Mouse (Mus musculus) hindbrain, embryonic 11.5 days (tissue): ENCODE measurements around the gene Gpr108. TPM values are rescaled to one million over a fixed set of nuclear protein-coding genes. Genes with fewer than 3 reads are reported as not detected.
A peak's percentile ranks its signal among the peaks of the same experiment; 100 is the strongest.

Experiments used
- ATAC-seq: fragments of 200-750 bp; cut with Nextera tagmentation; 2 replicates; pipeline ENCODE4 v1.8.0; 2017; ENCODE audit warnings: mild to moderate bottlenecking, moderate TSS enrichment, moderate library complexity; ENCODE audit not compliant: low FRiP score
- DNase-seq: peaks from one replicate; pipeline ENCODE4 v3.0.0-alpha.2; 2015; ENCODE audit warnings: low spot score
- H3K27ac ChIP-seq: fragments of 300-500 bp; sonication (generic); 2 replicates; pipeline ENCODE4 v1.5.1; 2014; ENCODE audit warnings: mild to moderate bottlenecking, low read depth, low read length
- H3K27me3 ChIP-seq: fragments of 300-500 bp; sonication (generic); 2 replicates; pipeline ENCODE4 v1.6.1; 2014; ENCODE audit warnings: mild to moderate bottlenecking, low read length, moderate library complexity, mixed read lengths; ENCODE audit not compliant: control insufficient read depth, insufficient read depth
- H3K36me3 ChIP-seq: fragments of 300-500 bp; sonication (generic); 2 replicates; pipeline ENCODE4 v1.6.1; 2014; ENCODE audit warnings: mild to moderate bottlenecking, low read length, moderate library complexity, mixed read lengths; ENCODE audit not compliant: control insufficient read depth, insufficient read depth
- H3K4me1 ChIP-seq: fragments of 300-500 bp; sonication (generic); replicated peaks from 2 replicates; pipeline ENCODE4 v1.6.1; 2014; ENCODE audit warnings: low read length, mixed read lengths; ENCODE audit not compliant: control insufficient read depth, insufficient read depth
- H3K4me2 ChIP-seq: fragments of 300-500 bp; sonication (generic); replicated peaks from 2 replicates; pipeline ENCODE4 v1.6.1; 2014; ENCODE audit warnings: mild to moderate bottlenecking, low read depth, low read length
- H3K4me3 ChIP-seq: fragments of 300-500 bp; sonication (generic); 2 replicates; pipeline ENCODE4 v1.5.1; 2014; ENCODE audit warnings: low read depth, low read length
- H3K9ac ChIP-seq: fragments of 300-500 bp; sonication (generic); 2 replicates; pipeline ENCODE4 v1.6.1; 2014; ENCODE audit warnings: low read depth, low read length
- H3K9me3 ChIP-seq: fragments of 300-500 bp; sonication (generic); 2 replicates; pipeline ENCODE4 v1.6.1; 2016; ENCODE audit warnings: low read length; ENCODE audit not compliant: control insufficient read depth
- WGBS: fragments of 180-500 bp; shearing (Covaris S2); extraction: QIAGEN DNeasy Blood & Tissue Kit; methylation state at CpG from one replicate; pipeline ENCODE4 v1.1.7; 2014; 5-methylcytosine and 5-hydroxymethylcytosine counted together
- polyA plus RNA-seq: library from polyadenylated mRNA; unstranded; fragments of >200 nt; fragmentation: Nextera tagmentation; extraction: Ambion mirVana; gene quantifications from 2 replicates; pipeline ENCODE4 v1.2.1, GENCODE M21; 2014

Gpr108 gene
- polyA plus RNA-seq, 1 experiment from 2014 or later = 23.5 TPM

DNA sequence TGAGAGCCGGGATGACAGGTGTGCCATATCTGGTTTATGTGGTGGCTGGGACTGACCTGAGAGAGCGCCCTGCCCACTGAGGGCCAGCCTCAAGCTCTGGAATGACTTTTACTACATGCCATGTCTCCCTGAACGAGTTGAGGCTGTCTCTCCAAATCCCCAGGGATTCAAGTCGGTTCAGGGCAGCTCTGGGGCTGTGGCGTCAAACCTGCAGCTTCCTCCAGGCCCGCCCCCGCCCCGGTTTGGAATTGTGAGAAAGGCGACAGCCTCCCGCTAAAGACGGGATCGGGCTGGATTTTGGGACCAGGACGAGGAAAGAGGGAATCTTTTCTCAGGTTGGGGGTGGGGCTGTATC is 27.7 kb upstream of the Gpr108 start:
- Histone ChIP-seq H3K27me3 (peaks cover 31% of the 10 kb centered on the region), H3K4me1 (peaks cover 4% of the 10 kb centered on the region; the same call in 1 of the 2 replicates), H3K9me3 (no peaks in the 10 kb centered on the region), H3K4me3 (peak overlapping the region; percentile 39), H3K9ac (no peak overlapping the region), H3K4me2 (peak overlapping the region; percentile 59), H3K36me3 (no peaks in the 10 kb centered on the region), H3K27ac (no peak overlapping the region)
- peak; percentile 41 for DNase-seq
- peak; percentile 28; the same call in 1 of the 2 replicates for ATAC-seq
- 5% methylated on average over 13 of the region's 13 CpGs for WGBS

DNA sequence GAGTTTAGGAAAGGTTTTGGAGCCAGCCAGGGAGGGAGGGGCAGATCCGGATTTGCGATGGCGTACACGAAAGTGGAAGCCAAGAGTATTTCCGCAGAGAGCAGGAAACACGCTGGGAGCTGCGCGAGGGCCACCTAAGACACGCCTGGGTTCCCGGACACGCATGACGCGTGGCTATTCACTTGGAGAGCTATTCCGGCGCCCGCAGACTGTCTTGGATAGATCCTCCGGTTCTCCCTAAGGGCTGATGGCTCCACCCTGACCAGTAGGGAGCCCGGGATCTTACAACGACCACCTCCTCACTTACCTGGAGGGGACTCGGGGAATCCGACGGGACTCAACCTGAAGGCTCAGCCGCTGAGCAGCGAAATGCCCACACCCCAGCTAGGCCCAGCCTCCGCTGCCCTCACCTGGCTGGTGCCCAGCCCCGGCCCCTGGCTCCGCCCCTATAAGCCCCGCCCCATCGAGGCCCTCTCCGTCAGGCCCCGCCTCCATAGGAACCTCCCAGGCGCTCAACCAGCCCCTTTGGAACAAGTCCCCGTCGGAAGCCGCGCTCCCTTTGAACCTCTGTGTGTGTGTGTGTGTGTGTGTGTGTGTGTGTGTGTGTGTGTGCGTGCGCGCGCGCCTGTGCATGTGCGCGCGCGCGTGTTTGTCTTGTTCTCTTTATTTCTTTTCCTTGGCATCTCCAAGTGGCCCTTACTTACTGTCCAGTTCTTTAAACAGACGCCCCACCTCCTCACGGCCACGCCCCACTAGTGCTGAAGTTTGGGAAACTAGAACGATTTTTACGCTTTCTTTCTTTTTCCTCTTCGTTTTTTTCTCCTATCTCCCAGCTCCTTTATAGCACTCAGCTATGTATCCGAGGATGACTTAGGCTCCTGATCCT is 27.1 kb upstream of the Gpr108 start:
- peak overlapping the region; percentile 39 for H3K4me3 ChIP-seq
- DNase-seq (peak; percentile 71), ATAC-seq (peak; percentile 63)
- H3K27me3 ChIP-seq = peaks cover 31% of the 10 kb centered on the region
- H3K36me3 ChIP-seq = no peaks in the 10 kb centered on the region
- H3K27ac ChIP-seq = no peak overlapping the region
- H3K9me3 ChIP-seq = no peaks in the 10 kb centered on the region
- H3K4me1 ChIP-seq = peaks cover 4% of the 10 kb centered on the region; the same call in 1 of the 2 replicates
- under 1% methylated on average over 47 of the region's 53 CpGs for WGBS
- H3K4me2 ChIP-seq = peak overlapping the region; percentile 59
- H3K9ac ChIP-seq = no peak overlapping the region

DNA sequence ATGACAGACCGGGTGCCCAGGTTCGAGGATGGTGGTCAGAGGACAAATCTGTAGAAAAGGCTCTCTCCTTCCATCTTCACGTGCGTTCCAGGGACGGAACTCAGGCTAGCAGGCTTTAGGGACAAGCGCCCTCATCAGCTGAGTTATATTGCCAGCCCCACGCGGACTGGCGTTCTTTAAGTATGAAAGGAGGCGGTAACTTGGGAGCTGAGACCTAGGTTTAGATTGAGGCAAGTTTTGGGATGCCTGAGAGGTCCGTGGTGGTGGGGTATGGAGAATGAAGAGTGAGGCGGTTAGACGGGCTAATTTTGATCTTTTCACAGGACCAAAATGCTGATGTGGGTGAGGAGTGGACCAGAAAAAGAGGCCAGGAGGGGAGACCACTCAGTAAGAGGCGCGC is 26.4 kb upstream of the Gpr108 start:
- 6% methylated on average over 15 of the region's 15 CpGs for WGBS
- Histone ChIP-seq H3K4me3 (peak overlapping the region; percentile 39), H3K9ac (no peak overlapping the region), H3K27ac (no peak overlapping the region), H3K9me3 (no peaks in the 10 kb centered on the region), H3K4me2 (peak overlapping the region; percentile 59), H3K27me3 (peaks cover 31% of the 10 kb centered on the region), H3K4me1 (peaks cover 4% of the 10 kb centered on the region; the same call in 1 of the 2 replicates), H3K36me3 (no peaks in the 10 kb centered on the region)
- DNase-seq (peak; percentile 38), ATAC-seq (no peak)

DNA sequence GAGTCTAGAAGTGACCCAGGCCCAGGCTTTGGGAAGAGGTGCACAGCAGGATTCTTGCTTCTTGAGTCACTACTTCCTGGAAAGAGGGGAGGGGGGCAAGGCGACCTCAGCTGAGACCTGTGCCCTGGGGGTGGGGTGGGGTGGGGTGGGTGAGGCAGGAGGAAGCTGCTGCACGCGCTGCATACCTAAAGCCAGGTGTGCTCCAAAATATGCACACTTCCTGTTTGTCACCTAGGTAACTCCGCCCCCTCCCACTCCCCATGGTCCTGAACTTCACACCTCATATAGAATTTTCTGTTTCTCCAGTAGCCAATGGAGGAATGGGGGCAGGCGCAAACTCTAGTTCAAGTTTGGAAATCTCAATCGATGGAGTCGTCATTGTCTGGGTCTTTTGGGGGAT is 25.6 kb upstream of the Gpr108 start:
- Histone ChIP-seq H3K27me3 (peaks cover 31% of the 10 kb centered on the region), H3K27ac (no peak overlapping the region), H3K4me3 (no peak overlapping the region), H3K9me3 (no peaks in the 10 kb centered on the region), H3K4me2 (no peak overlapping the region), H3K36me3 (no peaks in the 10 kb centered on the region), H3K4me1 (peaks cover 4% of the 10 kb centered on the region; the same call in 1 of the 2 replicates), H3K9ac (no peak overlapping the region)
- DNase-seq (no peak), ATAC-seq (no peak)
- WGBS = 41% methylated on average over 7 of the region's 7 CpGs

DNA sequence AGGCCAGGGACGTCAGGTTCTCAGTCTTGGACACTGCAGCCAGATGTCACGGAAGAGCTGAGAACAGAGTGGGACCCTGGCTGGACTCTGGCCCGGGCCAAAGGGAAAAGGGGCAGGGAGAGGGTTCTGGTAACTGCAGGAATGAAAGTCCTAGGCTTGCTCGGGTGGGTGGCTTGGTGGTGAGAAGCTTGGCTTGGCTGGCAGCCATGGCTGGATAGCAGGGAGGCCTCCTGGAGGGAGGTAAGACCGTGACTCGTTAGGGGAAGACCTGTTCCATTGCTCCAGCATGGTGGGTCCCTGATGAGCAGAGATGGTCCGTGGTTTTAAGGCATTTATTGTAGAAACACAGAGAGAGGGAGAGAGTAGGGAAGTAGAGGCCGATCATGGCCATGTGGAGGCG is 23.1 kb upstream of the Gpr108 start:
- 80% methylated on average over 9 of the region's 9 CpGs for WGBS
- Histone ChIP-seq H3K4me2 (no peak overlapping the region), H3K9me3 (no peaks in the 10 kb centered on the region), H3K27me3 (peaks cover 29% of the 10 kb centered on the region), H3K4me1 (peaks cover 2% of the 10 kb centered on the region; the same call in 1 of the 2 replicates), H3K36me3 (no peaks in the 10 kb centered on the region), H3K9ac (no peak overlapping the region), H3K27ac (no peak overlapping the region), H3K4me3 (no peak overlapping the region)
- ATAC-seq (no peak), DNase-seq (no peak)

DNA sequence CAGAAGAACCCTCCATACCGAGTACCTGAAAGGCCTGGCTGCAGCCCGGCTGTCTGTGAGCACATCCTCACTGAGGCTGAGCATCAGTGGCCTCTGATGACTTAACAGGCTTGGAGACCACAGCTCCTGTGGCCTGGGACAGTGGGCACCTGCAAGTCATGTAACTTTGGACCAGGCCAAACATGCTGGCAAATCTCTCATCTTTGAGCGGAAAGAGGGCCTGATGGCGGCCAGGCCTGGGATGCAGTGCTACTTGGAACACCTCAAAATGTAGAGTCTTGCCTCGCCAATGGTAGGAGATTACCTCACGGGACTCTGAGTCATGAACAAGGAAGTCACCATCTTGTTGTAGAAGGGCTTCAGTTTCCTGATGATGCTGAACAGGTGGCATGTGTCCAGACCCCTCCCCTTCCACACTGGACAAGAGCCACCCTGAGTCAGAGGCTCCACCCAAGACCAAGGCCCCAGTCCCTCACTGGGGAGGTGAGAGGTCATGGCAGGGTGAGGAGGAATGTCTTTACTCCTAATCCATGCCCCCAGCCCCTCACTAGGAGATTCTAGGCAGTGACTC is 19.4 kb upstream of the Gpr108 start:
- WGBS = 88% methylated on average over 6 of the region's 6 CpGs
- no peak for ATAC-seq
- H3K9ac ChIP-seq = no peak overlapping the region

DNA sequence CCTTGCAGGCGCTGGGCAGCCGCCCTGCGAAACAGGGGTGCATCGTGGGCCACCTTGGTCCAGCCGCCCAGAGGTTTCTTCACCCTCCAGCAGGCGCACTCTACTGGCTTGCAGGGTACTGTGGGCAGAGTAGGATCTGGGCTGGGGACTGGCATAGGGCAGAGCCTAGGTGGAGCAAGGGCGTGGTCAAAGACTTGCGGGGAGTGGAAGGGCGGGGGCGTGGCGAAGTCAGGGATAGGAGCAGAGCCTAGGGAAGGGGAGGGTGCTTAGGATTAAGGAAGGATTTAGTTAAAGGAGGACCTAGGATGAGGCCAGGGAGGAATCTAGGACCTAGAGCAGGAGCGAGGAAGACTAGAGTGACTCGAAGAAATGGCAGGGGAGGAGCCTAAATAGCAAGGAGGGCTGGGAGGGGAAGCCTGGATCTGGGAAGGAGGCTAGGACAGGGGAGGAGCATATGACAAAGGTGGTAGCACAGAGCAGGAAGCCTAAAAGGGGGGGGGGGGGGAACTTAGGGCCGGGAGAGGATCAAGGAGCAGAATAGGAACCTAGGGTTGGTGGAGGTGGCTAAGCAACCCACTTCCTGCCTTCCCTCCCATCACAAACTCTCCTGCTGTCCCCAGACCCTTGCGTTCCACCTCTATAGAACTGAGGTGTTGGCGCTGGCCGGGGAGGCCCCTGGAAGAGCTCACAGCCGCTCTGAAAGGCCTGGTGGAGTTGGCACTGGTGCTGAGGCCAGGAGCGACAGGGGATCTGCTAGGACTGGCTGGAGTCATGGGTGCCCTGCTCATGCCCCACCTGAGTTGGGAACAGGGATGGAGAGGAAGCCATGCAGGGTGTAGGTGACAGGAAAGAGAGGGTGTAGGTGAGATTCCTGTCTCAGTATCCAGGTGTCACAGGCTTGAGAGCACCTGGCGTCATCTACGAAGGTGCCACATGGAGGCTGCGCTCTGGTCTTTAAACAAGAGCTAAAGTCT is 17.0 kb upstream of the Gpr108 start:
- H3K36me3 ChIP-seq = 0 out of 2 replicates have a peak, but pooled peaks cover 2% of the 10 kb centered on the region
- WGBS = 28% methylated on average over 21 of the region's 22 CpGs
- no peak for DNase-seq
- H3K27me3 ChIP-seq = no peaks in the 10 kb centered on the region
- no peaks in the 10 kb centered on the region for H3K4me1 ChIP-seq
- ATAC-seq = peak; percentile 39; the same call in 1 of the 2 replicates
- no peak overlapping the region for H3K4me2 ChIP-seq
- no peak overlapping the region for H3K4me3 ChIP-seq
- no peak overlapping the region for H3K27ac ChIP-seq
- H3K9ac ChIP-seq = no peak overlapping the region
- H3K9me3 ChIP-seq = no peaks in the 10 kb centered on the region

More for the DNA sequence above, 19.4 kb upstream of the Gpr108 start:
- no peaks in the 10 kb centered on the region for H3K9me3 ChIP-seq
- 0 out of 2 replicates have a peak, but pooled peaks cover 2% of the 10 kb centered on the region for H3K36me3 ChIP-seq
- no peak overlapping the region for H3K4me2 ChIP-seq
- H3K4me1 ChIP-seq = no peaks in the 10 kb centered on the region
- H3K27ac ChIP-seq = no peak overlapping the region
- H3K27me3 ChIP-seq = no peaks in the 10 kb centered on the region
- no peak for DNase-seq
- H3K4me3 ChIP-seq = no peak overlapping the region

DNA sequence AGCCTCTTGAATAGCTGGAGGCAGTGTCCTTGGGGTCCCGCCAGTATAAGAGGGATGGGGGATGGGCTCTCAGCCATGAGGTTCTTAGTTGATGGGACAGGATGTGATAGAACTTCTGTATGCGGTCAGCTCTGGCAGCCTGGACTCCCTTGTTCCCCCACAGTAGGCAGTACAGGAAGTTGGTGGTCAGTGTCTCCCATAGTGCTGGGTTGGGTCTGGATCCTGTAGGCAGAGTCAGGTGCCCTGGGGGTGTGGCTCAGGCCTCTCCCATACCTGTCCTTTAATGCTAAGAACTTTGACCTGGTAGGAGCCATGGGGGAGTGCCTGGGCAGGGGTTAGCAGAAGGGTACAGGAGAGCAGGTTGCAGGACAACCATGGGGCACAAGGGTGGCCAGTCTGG is 15.9 kb upstream of the Gpr108 start:
- ATAC-seq (no peak), DNase-seq (no peak)
- no peaks in the 10 kb centered on the region for H3K9me3 ChIP-seq

More for the DNA sequence above, 15.9 kb upstream of the Gpr108 start:
- no peaks in the 10 kb centered on the region for H3K4me1 ChIP-seq
- H3K9ac ChIP-seq = no peak overlapping the region
- no peak overlapping the region for H3K27ac ChIP-seq
- no peak overlapping the region for H3K4me3 ChIP-seq
- no peak overlapping the region for H3K4me2 ChIP-seq
- WGBS = 86% methylated on average over 2 of the region's 2 CpGs
- no peaks in the 10 kb centered on the region for H3K27me3 ChIP-seq
- H3K36me3 ChIP-seq = 0 out of 2 replicates have a peak, but pooled peaks cover 2% of the 10 kb centered on the region
